Mouse (Mus musculus) hindbrain, embryonic 14.5 days (tissue): Measurements from ENCODE around the gene Tph1. TPM values are rescaled to one million over a fixed set of nuclear protein-coding genes. Genes with fewer than 3 reads are reported as not detected.

Source experiments
- ATAC-seq: fragments of 200-750 bp; cut with Nextera tagmentation; 2 replicates; pipeline ENCODE4 v1.8.0; 2017; ENCODE audit warnings: moderate number of reproducible peaks, mild to moderate bottlenecking, moderate TSS enrichment, moderate library complexity; ENCODE audit not compliant: low FRiP score
- DNase-seq: peaks from one replicate; pipeline ENCODE4 v3.0.0-alpha.2; 2015; ENCODE audit warnings: low spot score
- H3K27ac ChIP-seq: fragments of 300-500 bp; sonication (generic); 2 replicates; pipeline ENCODE4 v1.5.1; 2014; ENCODE audit warnings: mild to moderate bottlenecking, moderate library complexity
- H3K27me3 ChIP-seq: fragments of 300-500 bp; sonication (generic); 2 replicates; pipeline ENCODE4 v1.6.1; 2014; ENCODE audit warnings: mild to moderate bottlenecking, low read length, mixed read lengths; ENCODE audit not compliant: control insufficient read depth, insufficient read depth
- H3K36me3 ChIP-seq: fragments of 300-500 bp; sonication (generic); replicated peaks from 2 replicates; pipeline ENCODE4 v1.6.1; 2014; ENCODE audit not compliant: control insufficient read depth, insufficient read depth
- H3K4me1 ChIP-seq: fragments of 300-500 bp; sonication (generic); replicated peaks from 2 replicates; pipeline ENCODE4 v1.6.1; 2014; ENCODE audit warnings: antibody characterized with exemption, low read length, mixed read lengths; ENCODE audit not compliant: control insufficient read depth, insufficient read depth
- H3K4me2 ChIP-seq: fragments of 300-500 bp; sonication (generic); replicated peaks from 2 replicates; pipeline ENCODE4 v1.6.1; 2014; ENCODE audit warnings: mild to moderate bottlenecking, moderate library complexity
- H3K4me3 ChIP-seq: fragments of 300-500 bp; sonication (generic); replicated peaks from 2 replicates; pipeline ENCODE4 v1.5.1; 2014; ENCODE audit warnings: mild to moderate bottlenecking, low read length
- H3K9ac ChIP-seq: fragments of 300-500 bp; sonication (generic); 2 replicates; pipeline ENCODE4 v1.6.1; 2014
- H3K9me3 ChIP-seq: fragments of 300-500 bp; sonication (generic); 2 replicates; pipeline ENCODE4 v1.6.1; 2016; ENCODE audit warnings: low read length; ENCODE audit not compliant: control insufficient read depth
- WGBS: fragments of 180-500 bp; shearing (Covaris S2); extraction: QIAGEN DNeasy Blood & Tissue Kit; methylation state at CpG from one replicate; pipeline ENCODE4 v1.1.7; 2014; 5-methylcytosine and 5-hydroxymethylcytosine counted together
- polyA plus RNA-seq: library from polyadenylated mRNA; unstranded; fragments of >200 nt; fragmentation: Nextera tagmentation; extraction: Ambion mirVana; gene quantifications from 2 replicates; pipeline ENCODE4 v1.2.1, GENCODE M21; 2014

Tph1 gene
- polyA plus RNA-seq, 1 experiment from 2014 or later: 0.19 TPM

DNA sequence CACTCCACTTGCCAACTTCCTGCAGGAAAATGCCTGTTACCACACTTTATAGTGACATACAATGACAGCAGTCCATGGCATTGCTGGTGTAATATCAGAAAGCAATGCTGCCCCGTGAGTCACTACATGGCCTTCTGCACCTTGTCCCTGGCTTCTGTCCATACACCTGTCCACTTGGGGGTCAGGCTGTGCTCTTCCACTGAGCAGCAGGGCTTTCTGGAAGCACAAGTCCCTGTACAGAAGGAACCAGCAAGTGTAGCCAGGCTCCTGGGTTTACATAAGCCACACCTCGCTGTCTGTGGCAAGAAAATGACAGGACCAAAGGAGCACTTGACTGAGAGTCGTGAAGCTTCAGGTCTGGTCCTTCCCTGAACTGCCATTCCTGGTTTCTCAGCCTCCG, 63.0 kb downstream of the Tph1 start:
- H3K4me2 ChIP-seq: no peak overlapping the region
- ATAC-seq (no peak), DNase-seq (no peak)
- no peaks in the 10 kb centered on the region for H3K27me3 ChIP-seq
- WGBS: 94% methylated on average over 4 of the region's 4 CpGs
- no peaks in the 10 kb centered on the region for H3K4me1 ChIP-seq
- H3K36me3 ChIP-seq: peaks cover 33% of the 10 kb centered on the region
- H3K9ac ChIP-seq: no peak overlapping the region
- H3K4me3 ChIP-seq: no peak overlapping the region
- H3K9me3 ChIP-seq: no peaks in the 10 kb centered on the region
- H3K27ac ChIP-seq: no peak overlapping the region

DNA sequence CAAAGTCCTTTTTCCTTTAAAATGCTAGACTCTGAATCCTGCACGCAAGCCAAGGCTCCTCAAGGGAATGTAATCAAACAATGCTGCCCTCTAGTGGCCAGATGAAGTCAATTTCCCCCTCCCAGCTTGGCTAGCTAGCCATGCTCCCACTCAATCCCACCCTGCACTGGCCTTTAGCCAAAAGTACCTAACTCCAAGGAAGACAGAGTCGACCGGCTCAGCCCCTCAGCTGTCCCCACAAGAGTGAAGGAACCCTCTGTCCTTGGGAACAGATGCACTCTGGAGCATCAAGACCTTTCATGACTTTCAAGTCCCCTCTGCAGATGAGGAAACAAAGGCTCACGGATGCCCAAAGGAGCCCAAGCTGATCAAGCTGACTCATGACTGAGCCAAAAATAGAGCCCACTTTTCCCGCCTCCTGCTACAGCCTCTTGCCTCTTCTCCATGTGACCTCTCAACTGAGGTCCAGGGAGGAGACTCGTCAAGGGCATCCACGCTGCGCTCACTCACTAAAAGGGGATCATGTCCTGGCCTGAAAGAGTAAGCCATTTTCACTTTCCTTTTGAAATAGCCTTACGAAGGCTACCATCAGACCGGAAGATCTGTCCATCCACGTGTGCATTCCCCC, 64.8 kb downstream of the Tph1 start:
- peaks cover 16% of the 10 kb centered on the region for H3K36me3 ChIP-seq
- H3K4me3 ChIP-seq: no peak overlapping the region
- H3K27me3 ChIP-seq: no peaks in the 10 kb centered on the region
- 62% methylated on average over 11 of the region's 11 CpGs for WGBS
- no peaks in the 10 kb centered on the region for H3K9me3 ChIP-seq
- no peak overlapping the region for H3K9ac ChIP-seq
- H3K4me1 ChIP-seq: no peaks in the 10 kb centered on the region
- DNase-seq (peak; percentile 95), ATAC-seq (peak; percentile 54)
- H3K4me2 ChIP-seq: no peak overlapping the region
- H3K27ac ChIP-seq: no peak overlapping the region

DNA sequence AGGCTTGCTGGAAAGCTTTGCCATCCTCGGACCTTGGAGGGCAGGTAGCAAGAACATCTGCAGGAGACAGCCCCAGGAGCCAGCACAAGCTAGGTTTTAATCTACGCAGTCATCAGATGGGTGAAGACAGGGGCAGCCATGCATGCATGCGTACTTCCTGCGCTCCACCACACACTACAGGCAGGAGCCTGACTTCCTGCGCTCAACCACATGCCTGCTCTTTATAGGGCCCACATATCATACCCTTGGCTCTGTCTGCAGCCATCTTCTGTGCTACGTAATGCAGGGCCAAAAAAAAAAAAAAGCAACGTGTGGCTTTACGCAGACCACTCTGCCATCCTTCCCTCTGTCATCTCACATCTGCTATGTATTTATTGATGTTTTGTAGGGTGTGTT, 65.3 kb downstream of the Tph1 start:
- H3K9ac ChIP-seq: no peak overlapping the region
- DNase-seq: no peak
- WGBS: 71% methylated on average over 8 of the region's 8 CpGs
- peaks cover 5% of the 10 kb centered on the region; the same call in 1 of the 2 replicates for H3K4me1 ChIP-seq
- peak; percentile 32; the same call in 1 of the 2 replicates for ATAC-seq
- no peaks in the 10 kb centered on the region for H3K27me3 ChIP-seq
- H3K4me2 ChIP-seq: no peak overlapping the region
- no peaks in the 10 kb centered on the region for H3K9me3 ChIP-seq
- H3K36me3 ChIP-seq: peaks cover 11% of the 10 kb centered on the region; the same call in 1 of the 2 replicates
- H3K27ac ChIP-seq: no peak overlapping the region; the same call in 1 of the 2 replicates
- H3K4me3 ChIP-seq: no peak overlapping the region

DNA sequence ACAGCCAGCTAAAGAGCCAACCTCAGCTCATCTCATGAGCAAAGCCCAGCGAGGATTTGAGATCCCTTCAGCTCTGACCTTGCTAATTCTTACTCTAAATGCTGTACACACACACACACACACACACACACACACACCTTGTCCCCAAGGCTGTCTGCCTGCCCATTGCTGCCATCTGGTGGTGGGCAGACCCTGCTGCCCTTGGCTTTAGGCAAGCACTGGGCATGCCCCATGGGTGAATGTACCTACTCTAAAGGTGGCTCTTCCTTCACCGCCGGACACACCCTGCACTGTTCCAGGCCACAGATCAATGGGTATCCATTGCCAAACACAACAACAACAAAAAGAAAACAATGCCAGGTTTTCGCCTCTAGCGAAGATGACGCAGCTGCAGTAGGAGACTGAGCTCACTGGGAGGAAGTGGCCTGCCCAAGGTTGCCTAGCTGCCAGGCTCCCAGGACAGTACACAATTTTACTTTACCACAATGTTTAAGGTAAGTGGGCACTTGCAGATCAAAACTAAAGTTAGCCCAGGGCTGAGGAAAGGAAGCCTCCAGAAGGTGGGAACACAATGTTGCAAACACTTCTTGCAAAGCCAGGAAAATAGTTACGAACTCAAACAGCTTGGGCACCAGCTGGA, 65.8 kb downstream of the Tph1 start:
- H3K36me3 ChIP-seq: 0 out of 2 replicates have a peak, but pooled peaks cover 5% of the 10 kb centered on the region
- H3K9ac ChIP-seq: no peak overlapping the region
- no peaks in the 10 kb centered on the region for H3K27me3 ChIP-seq
- H3K4me3 ChIP-seq: no peak overlapping the region
- ATAC-seq: 0 out of 2 replicates have a peak, but pooled peaks have one; percentile 31
- peak overlapping the region; percentile 12; the same call in 1 of the 2 replicates for H3K27ac ChIP-seq
- peaks cover 10% of the 10 kb centered on the region for H3K4me1 ChIP-seq
- H3K9me3 ChIP-seq: no peaks in the 10 kb centered on the region
- DNase-seq: peak; percentile 77
- no peak overlapping the region for H3K4me2 ChIP-seq
- WGBS: 77% methylated on average over 7 of the region's 7 CpGs

DNA sequence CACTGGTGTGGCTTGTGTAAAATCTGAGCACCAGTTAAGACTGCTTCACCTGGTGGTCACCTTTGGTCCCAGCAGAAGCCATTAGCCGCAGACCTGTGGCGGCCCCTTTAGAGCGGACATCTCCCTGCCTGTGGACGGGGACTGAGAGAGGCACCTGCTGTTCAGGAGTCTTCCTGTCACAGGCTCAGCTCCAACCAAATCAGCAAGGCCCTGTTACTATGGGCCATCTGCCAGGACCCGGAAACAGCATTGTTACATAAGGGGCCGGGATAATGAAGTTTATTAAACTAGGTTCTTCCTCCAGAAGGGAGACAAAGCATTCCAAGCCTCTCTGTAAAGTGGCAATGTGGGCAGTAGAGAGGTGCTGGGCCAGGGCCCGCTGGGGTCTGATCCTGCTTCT, 69.3 kb downstream of the Tph1 start:
- no peaks in the 10 kb centered on the region for H3K9me3 ChIP-seq
- no peak overlapping the region for H3K27ac ChIP-seq
- H3K4me3 ChIP-seq: no peak overlapping the region
- H3K36me3 ChIP-seq: no peaks in the 10 kb centered on the region
- DNase-seq (no peak), ATAC-seq (no peak)
- H3K4me1 ChIP-seq: peaks cover 16% of the 10 kb centered on the region
- H3K27me3 ChIP-seq: no peaks in the 10 kb centered on the region
- no peak overlapping the region for H3K4me2 ChIP-seq
- WGBS: 61% methylated on average over 7 of the region's 7 CpGs
- H3K9ac ChIP-seq: no peak overlapping the region

DNA sequence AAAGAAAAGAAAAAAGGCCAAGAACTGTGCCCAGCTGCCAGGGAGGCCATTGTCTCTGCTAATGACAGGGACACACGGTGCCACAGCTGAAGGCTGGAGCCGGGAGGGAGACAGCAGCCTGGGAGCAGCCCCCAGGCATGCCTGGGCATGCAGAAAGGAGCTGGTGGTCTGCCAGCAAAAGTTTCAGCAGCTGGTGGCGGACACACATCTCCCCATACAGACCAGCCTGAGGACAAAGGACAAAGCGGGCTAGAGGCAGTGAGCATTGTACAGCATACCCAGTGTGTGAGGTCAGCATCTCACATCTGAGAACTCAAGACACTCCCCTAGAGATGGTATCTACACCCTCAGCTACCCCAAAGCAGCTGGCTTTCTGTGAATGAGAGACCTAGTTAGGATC, 70.3 kb downstream of the Tph1 start:
- Histone ChIP-seq H3K27me3 (no peaks in the 10 kb centered on the region), H3K9me3 (no peaks in the 10 kb centered on the region), H3K4me1 (peaks cover 16% of the 10 kb centered on the region), H3K9ac (no peak overlapping the region), H3K4me2 (no peak overlapping the region), H3K4me3 (no peak overlapping the region), H3K36me3 (no peaks in the 10 kb centered on the region), H3K27ac (peak overlapping the region; percentile 40)
- 27% methylated on average over 4 of the region's 4 CpGs for whole genome bisulfite sequencing
- DNase-seq: peak; percentile 60
- ATAC-seq: peak; percentile 66

DNA sequence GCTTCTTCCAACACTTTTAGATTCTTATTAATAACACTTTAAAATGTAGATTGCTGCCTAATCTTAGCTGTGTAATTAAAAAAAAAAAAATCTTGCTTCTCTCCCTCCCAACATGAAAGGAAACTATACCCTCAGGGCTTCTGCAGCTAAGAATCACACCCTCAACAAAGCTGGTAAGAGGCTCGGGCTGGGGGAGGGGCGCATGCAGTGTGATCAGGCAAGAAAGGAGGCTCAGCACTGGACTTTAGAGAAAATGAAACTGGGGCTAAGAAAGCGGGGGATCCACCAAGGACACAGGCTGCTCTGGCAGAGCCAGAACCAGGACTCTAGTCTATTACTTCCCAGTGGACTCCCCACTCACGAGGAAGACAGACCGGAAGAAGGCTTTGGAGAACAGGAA, 71.2 kb downstream of the Tph1 start:
- H3K4me1 ChIP-seq: peaks cover 16% of the 10 kb centered on the region
- H3K4me3 ChIP-seq: no peak overlapping the region
- H3K9me3 ChIP-seq: no peaks in the 10 kb centered on the region
- no peak for DNase-seq
- H3K27me3 ChIP-seq: no peaks in the 10 kb centered on the region
- ATAC-seq: no peak
- H3K9ac ChIP-seq: no peak overlapping the region
- H3K4me2 ChIP-seq: no peak overlapping the region
- H3K27ac ChIP-seq: peak overlapping the region; percentile 40
- 62% methylated on average over 5 of the region's 5 CpGs for WGBS
- H3K36me3 ChIP-seq: no peaks in the 10 kb centered on the region

DNA sequence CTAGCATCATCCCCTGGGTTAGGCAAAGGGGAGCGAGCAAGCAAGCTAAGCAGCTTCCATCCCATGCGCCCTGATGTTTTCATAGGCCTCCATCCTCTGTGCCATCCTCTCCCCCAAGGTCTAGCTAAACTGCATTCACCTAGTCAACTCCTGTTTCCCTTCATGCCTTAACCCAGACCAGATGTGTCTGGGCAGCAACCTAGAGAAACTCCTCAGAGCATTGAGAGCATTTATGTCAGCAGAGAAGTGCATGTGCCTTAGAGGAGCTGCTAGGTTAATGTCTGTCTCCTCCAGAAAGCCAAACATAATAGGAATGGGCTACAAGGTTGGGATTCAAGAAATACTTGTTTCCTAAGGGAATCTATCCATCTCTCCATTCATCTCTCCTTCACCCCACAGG, 75.3 kb downstream of the Tph1 start:
- H3K9ac ChIP-seq: no peak overlapping the region
- ATAC-seq (no peak), DNase-seq (no peak)
- H3K4me3 ChIP-seq: no peak overlapping the region
- H3K4me1 ChIP-seq: peaks cover 11% of the 10 kb centered on the region
- 98% methylated on average over 2 of the region's 2 CpGs for WGBS
- H3K9me3 ChIP-seq: no peaks in the 10 kb centered on the region
- no peaks in the 10 kb centered on the region for H3K27me3 ChIP-seq
- no peak overlapping the region for H3K4me2 ChIP-seq
- no peak overlapping the region for H3K27ac ChIP-seq
- H3K36me3 ChIP-seq: no peaks in the 10 kb centered on the region
